9 mouse cellular contexts compared by ENCODE assay signal in genomic region chr5:122391178-122391785, GRCm38 (mm10). TPM values are rescaled to one million over a fixed set of nuclear protein-coding genes. Genes with fewer than 3 reads are reported as not detected.
A peak's percentile ranks its signal among the peaks of the same experiment; 100 is the strongest.
DNase-seq lines count a peak whose midpoint lies in the region; ATAC-seq and TF ChIP-seq lines count a peak whose summit lies in the region.
"Had no signal": no experiment of that assay in that cellular context is flagged by ENCODE, and none has a peak within 500 bp of the region (broad histone marks: within the 10 kb centered on the region; RNA-seq: fewer than 3 reads in every experiment).

No protein-coding gene starts in this region.

- peak overlapping the region; percentile 90; the same call in 1 of the 2 replicates for H3K9ac ChIP-seq in kidney, embryonic 16.5 days (replicated peaks; ENCODE audit: low read length)
- no peak overlapping the region for H3K9ac ChIP-seq in embryonic facial prominence, embryonic 15.5 days
- peak overlapping the region; percentile 78; the same call in 1 of the 2 replicates for H3K9ac ChIP-seq in intestine, embryonic 16.5 days (ENCODE audit: low read depth, low read length)
- H3K9ac ChIP-seq in midbrain, postnatal 0 days (replicated peaks; ENCODE audit: low read length, poor library complexity, severe bottlenecking) = no peak overlapping the region

- WGBS in kidney, embryonic 16.5 days = 53% methylated on average over 15 of the region's 16 CpGs
- 53% methylated on average over 16 of the region's 16 CpGs for whole genome bisulfite sequencing in embryonic facial prominence, embryonic 15.5 days
- 50% methylated on average over 16 of the region's 16 CpGs for WGBS in intestine, embryonic 16.5 days
- 50% methylated on average over 15 of the region's 16 CpGs for WGBS in midbrain, postnatal 0 days

- no peak for DNase-seq in kidney, postnatal 25 days
- no peak for DNase-seq in midbrain, postnatal 0 days (ENCODE audit: low spot score)
- no peak for DNase-seq in ovary, adult 18-20 months (ENCODE audit: low spot score)
- no peak for DNase-seq in cerebellum, adult 11-12 months
- DNase-seq in urinary bladder, adult 2 months (ENCODE audit: low spot score) = no peak

- peaks cover 7% of the 10 kb centered on the region for H3K4me1 ChIP-seq in kidney, embryonic 16.5 days (ENCODE audit: insufficient read depth, low read length)
- peaks cover 11% of the 10 kb centered on the region for H3K4me1 ChIP-seq in embryonic facial prominence, embryonic 15.5 days
- peaks cover 9% of the 10 kb centered on the region for H3K4me1 ChIP-seq in intestine, embryonic 16.5 days (ENCODE audit: control insufficient read depth, insufficient read depth, low read length)
- H3K4me1 ChIP-seq in midbrain, postnatal 0 days (ENCODE audit: insufficient read depth, low read length) = peaks cover 5% of the 10 kb centered on the region; the same call in 1 of the 2 replicates

- peak overlapping the region; percentile 91 for H3K4me2 ChIP-seq in kidney, embryonic 16.5 days (replicated peaks; ENCODE audit: low read depth, low read length)
- H3K4me2 ChIP-seq in embryonic facial prominence, embryonic 15.5 days (replicated peaks) = peak overlapping the region; percentile 77
- H3K4me2 ChIP-seq in intestine, embryonic 16.5 days (ENCODE audit: low read depth, low read length) = peak overlapping the region; percentile 84
- 0 out of 2 replicates have a peak overlapping the region, but pooled peaks have one; percentile 69 for H3K4me2 ChIP-seq in midbrain, postnatal 0 days (ENCODE audit: low read depth, low read length, poor library complexity, severe bottlenecking)

- peak overlapping the region; percentile 95 for H3K4me3 ChIP-seq in kidney, embryonic 16.5 days (ENCODE audit: low read length)
- H3K4me3 ChIP-seq in embryonic facial prominence, embryonic 15.5 days (replicated peaks) = peak overlapping the region; percentile 76
- peak overlapping the region; percentile 74 for H3K4me3 ChIP-seq in intestine, embryonic 16.5 days (ENCODE audit: low read length)
- peak overlapping the region; percentile 82 for H3K4me3 ChIP-seq in midbrain, postnatal 0 days (ENCODE audit: low read depth, low read length)

- H3K27ac ChIP-seq in kidney, embryonic 16.5 days (ENCODE audit: low read length) = no peak overlapping the region
- H3K27ac ChIP-seq in embryonic facial prominence, embryonic 15.5 days (replicated peaks) = no peak overlapping the region
- no peak overlapping the region for H3K27ac ChIP-seq in intestine, embryonic 16.5 days (ENCODE audit: low read length)
- H3K27ac ChIP-seq in midbrain, postnatal 0 days (ENCODE audit: low read depth, low read length) = peak overlapping the region; percentile 73; the same call in 1 of the 2 replicates

- H3K9me3 ChIP-seq in kidney, embryonic 16.5 days (ENCODE audit: low read length) = no peaks in the 10 kb centered on the region
- no peaks in the 10 kb centered on the region for H3K9me3 ChIP-seq in embryonic facial prominence, embryonic 15.5 days (replicated peaks)
- H3K9me3 ChIP-seq in intestine, embryonic 16.5 days (ENCODE audit: control insufficient read depth, low read length) = no peaks in the 10 kb centered on the region
- no peaks in the 10 kb centered on the region for H3K9me3 ChIP-seq in midbrain, postnatal 0 days (ENCODE audit: low read length)

- no peak for ATAC-seq in kidney, embryonic 16.5 days (ENCODE audit: low FRiP score, low TSS enrichment)
- no peak for ATAC-seq in embryonic facial prominence, embryonic 15.5 days (ENCODE audit: insufficient number of reproducible peaks, low FRiP score, low TSS enrichment, low read depth)
- 0 out of 2 replicates have a peak, but pooled peaks have one; percentile 6 for ATAC-seq in intestine, embryonic 16.5 days
- no peak for ATAC-seq in midbrain, postnatal 0 days (ENCODE audit: low FRiP score)

- H3K36me3 ChIP-seq in kidney, embryonic 16.5 days (ENCODE audit: insufficient read depth, low read length) = no peaks in the 10 kb centered on the region; the same call in 1 of the 2 replicates
- no peaks in the 10 kb centered on the region for H3K36me3 ChIP-seq in embryonic facial prominence, embryonic 15.5 days
- H3K36me3 ChIP-seq in intestine, embryonic 16.5 days (ENCODE audit: control insufficient read depth, insufficient read depth, low read length) = no peaks in the 10 kb centered on the region
- H3K36me3 ChIP-seq in midbrain, postnatal 0 days (ENCODE audit: insufficient read depth, low read length) = no peaks in the 10 kb centered on the region

- no peak for TF ChIP-seq CTCF in midbrain, postnatal 0 days (IDR thresholded peaks at IDR 0.05)

- no peaks in the 10 kb centered on the region for H3K27me3 ChIP-seq in kidney, embryonic 16.5 days (ENCODE audit: insufficient read depth, low read length)
- no peaks in the 10 kb centered on the region for H3K27me3 ChIP-seq in embryonic facial prominence, embryonic 15.5 days
- no peaks in the 10 kb centered on the region for H3K27me3 ChIP-seq in intestine, embryonic 16.5 days (replicated peaks; ENCODE audit: control insufficient read depth, insufficient read depth, low read length)
- no peaks in the 10 kb centered on the region for H3K27me3 ChIP-seq in midbrain, postnatal 0 days (ENCODE audit: insufficient read depth, low read length)
- H3K27me3 ChIP-seq: Patski had no signal

RNA-seq across cellular contexts. Expression of gene Arpc3, which starts 0.4 kb away (rescaled TPM):
- 140 and 154 TPM in 2 replicates for polyA plus RNA-seq in kidney, embryonic 16.5 days (2015; fragmentation: Nextera tagmentation; extraction: Ambion mirVana)
- 129 and 139 TPM in 2 replicates for polyA plus RNA-seq in embryonic facial prominence, embryonic 15.5 days (2015; fragmentation: Nextera tagmentation; extraction: Ambion mirVana)
- polyA plus RNA-seq in intestine, embryonic 16.5 days (2015; fragmentation: Nextera tagmentation; extraction: Ambion mirVana) = 161 and 164 TPM in 2 replicates
- 162 and 188 TPM in 2 replicates for total RNA-seq in midbrain, postnatal 0 days (2014; rRNA removed)
- 134 and 137 TPM in 2 replicates for polyA plus RNA-seq in midbrain, postnatal 0 days (2015; fragmentation: Nextera tagmentation; extraction: Ambion mirVana)
- polyA plus RNA-seq in urinary bladder, adult 2 months (2012; rRNA removed) = 295 and 362 TPM in 2 replicates

RNA-seq across cellular contexts. Expression of gene Fam216a, which starts 19.1 kb away (rescaled TPM):
- polyA plus RNA-seq in kidney, embryonic 16.5 days (2015; fragmentation: Nextera tagmentation; extraction: Ambion mirVana) = 60.1 and 66.0 TPM in 2 replicates
- 79.9 and 92.3 TPM in 2 replicates for polyA plus RNA-seq in embryonic facial prominence, embryonic 15.5 days (2015; fragmentation: Nextera tagmentation; extraction: Ambion mirVana)
- polyA plus RNA-seq in intestine, embryonic 16.5 days (2015; fragmentation: Nextera tagmentation; extraction: Ambion mirVana) = 31.8 and 34.0 TPM in 2 replicates
- total RNA-seq in midbrain, postnatal 0 days (2014; rRNA removed) = 131 and 139 TPM in 2 replicates
- polyA plus RNA-seq in midbrain, postnatal 0 days (2015; fragmentation: Nextera tagmentation; extraction: Ambion mirVana) = 156 and 160 TPM in 2 replicates
- 26.4 and 33.0 TPM in 2 replicates for polyA plus RNA-seq in urinary bladder, adult 2 months (2012; rRNA removed)

RNA-seq across cellular contexts. Expression of gene Gpn3, which starts 19.6 kb away (rescaled TPM):
- 72.8 and 78.0 TPM in 2 replicates for polyA plus RNA-seq in kidney, embryonic 16.5 days (2015; fragmentation: Nextera tagmentation; extraction: Ambion mirVana)
- 61.3 and 64.5 TPM in 2 replicates for polyA plus RNA-seq in embryonic facial prominence, embryonic 15.5 days (2015; fragmentation: Nextera tagmentation; extraction: Ambion mirVana)
- 55.0 and 59.2 TPM in 2 replicates for polyA plus RNA-seq in intestine, embryonic 16.5 days (2015; fragmentation: Nextera tagmentation; extraction: Ambion mirVana)
- 20.8 and 37.9 TPM in 2 replicates for total RNA-seq in midbrain, postnatal 0 days (2014; rRNA removed)
- polyA plus RNA-seq in midbrain, postnatal 0 days (2015; fragmentation: Nextera tagmentation; extraction: Ambion mirVana) = 41.8 and 44.4 TPM in 2 replicates
- polyA plus RNA-seq in urinary bladder, adult 2 months (2012; rRNA removed) = 32.2 and 40.1 TPM in 2 replicates

RNA-seq across cellular contexts. Expression of gene Anapc7, which starts 30.2 kb away (rescaled TPM):
- polyA plus RNA-seq in kidney, embryonic 16.5 days (2015; fragmentation: Nextera tagmentation; extraction: Ambion mirVana) = 56.5 and 56.8 TPM in 2 replicates
- polyA plus RNA-seq in embryonic facial prominence, embryonic 15.5 days (2015; fragmentation: Nextera tagmentation; extraction: Ambion mirVana) = 42.4 and 42.6 TPM in 2 replicates
- polyA plus RNA-seq in intestine, embryonic 16.5 days (2015; fragmentation: Nextera tagmentation; extraction: Ambion mirVana) = 35.9 and 40.1 TPM in 2 replicates
- total RNA-seq in midbrain, postnatal 0 days (2014; rRNA removed) = 29.3 and 34.3 TPM in 2 replicates
- 42.8 and 43.5 TPM in 2 replicates for polyA plus RNA-seq in midbrain, postnatal 0 days (2015; fragmentation: Nextera tagmentation; extraction: Ambion mirVana)
- polyA plus RNA-seq in urinary bladder, adult 2 months (2012; rRNA removed) = 41.6 and 46.7 TPM in 2 replicates

RNA-seq across cellular contexts. Expression of gene Vps29, which starts 37.1 kb away (rescaled TPM):
- 220 and 234 TPM in 2 replicates for polyA plus RNA-seq in kidney, embryonic 16.5 days (2015; fragmentation: Nextera tagmentation; extraction: Ambion mirVana)
- 178 and 184 TPM in 2 replicates for polyA plus RNA-seq in embryonic facial prominence, embryonic 15.5 days (2015; fragmentation: Nextera tagmentation; extraction: Ambion mirVana)
- polyA plus RNA-seq in intestine, embryonic 16.5 days (2015; fragmentation: Nextera tagmentation; extraction: Ambion mirVana) = 289 and 291 TPM in 2 replicates
- 137 and 149 TPM in 2 replicates for total RNA-seq in midbrain, postnatal 0 days (2014; rRNA removed)
- polyA plus RNA-seq in midbrain, postnatal 0 days (2015; fragmentation: Nextera tagmentation; extraction: Ambion mirVana) = 366 and 368 TPM in 2 replicates
- polyA plus RNA-seq in urinary bladder, adult 2 months (2012; rRNA removed) = 114 and 152 TPM in 2 replicates

Comparison
In these comparisons a context has a peak if more than half of its experiments do, and no peak if none do; other contexts are left out.
1. H3K9ac ChIP-seq: peak in kidney, embryonic 16.5 days (single experiment) and intestine, embryonic 16.5 days (single experiment); none in embryonic facial prominence, embryonic 15.5 days (single experiment) and midbrain, postnatal 0 days (single experiment).
2. Peak in every context shown above with its lines, with median percentiles within 50 percentile points of each other: H3K4me2 ChIP-seq and H3K4me3 ChIP-seq.